Mouse (Mus musculus): ENCODE results near the gene Tmed10.

The Tmed10 gene

GRCm38 (mm10) chr12:85373591-85374560 lies 771 bp downstream of the Tmed10 start:
- DNase-seq = peak; percentile 77

GRCm38 (mm10) chr12:85372068-85372665 lies 2.5 kb downstream of the Tmed10 start:
- DNase-seq = no peak

DNA sequence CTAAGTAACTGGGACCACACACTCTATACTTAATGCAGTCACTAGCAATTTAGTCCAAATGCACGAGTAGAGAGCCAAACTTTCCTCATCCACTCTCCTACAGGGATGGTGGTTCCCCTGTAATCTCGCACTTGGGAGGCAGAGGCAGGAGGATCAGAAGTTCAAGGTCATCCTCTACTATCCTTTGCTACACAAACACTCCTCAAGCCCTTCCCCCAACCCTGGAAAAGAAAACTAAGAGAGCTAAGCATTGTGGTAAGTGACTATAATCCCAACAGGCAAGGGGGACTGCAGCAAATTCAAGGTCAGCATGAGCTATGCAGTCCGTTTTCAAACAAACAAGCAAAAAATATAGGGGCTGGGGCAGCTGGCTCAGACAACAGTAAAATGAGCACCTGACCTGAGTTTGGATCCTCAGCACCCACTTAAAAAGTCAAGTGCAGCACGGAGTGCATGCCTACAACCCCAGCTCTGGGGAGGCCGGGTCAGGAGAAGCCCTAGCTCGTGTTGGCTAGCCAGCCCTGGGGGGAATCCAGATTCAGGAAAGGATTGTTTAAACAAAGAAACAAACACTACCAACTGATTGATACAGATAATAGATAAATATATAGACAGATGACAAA lies 6.1 kb downstream of the Tmed10 start:
- no peak for DNase-seq

DNA sequence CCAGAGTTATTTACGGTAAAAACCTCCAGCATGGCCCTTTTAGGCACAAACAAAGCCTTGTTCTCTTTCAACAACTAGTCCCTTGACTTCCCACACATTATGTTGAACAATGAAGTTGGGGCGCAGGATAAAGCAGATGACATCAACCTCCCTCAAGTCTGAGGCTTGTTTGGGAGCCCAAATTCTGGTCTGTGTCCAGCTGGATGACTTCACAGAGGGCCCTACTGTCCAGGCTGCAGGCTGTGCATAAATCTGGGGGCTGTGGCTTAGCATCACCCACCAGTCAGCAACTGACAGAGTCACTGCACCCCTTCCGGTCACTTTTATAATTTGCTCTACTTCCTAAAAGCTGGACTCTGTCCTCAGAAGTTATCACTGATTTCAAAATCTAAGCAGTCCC lies 8.4 kb downstream of the Tmed10 start:
- DNase-seq = no peak

DNA sequence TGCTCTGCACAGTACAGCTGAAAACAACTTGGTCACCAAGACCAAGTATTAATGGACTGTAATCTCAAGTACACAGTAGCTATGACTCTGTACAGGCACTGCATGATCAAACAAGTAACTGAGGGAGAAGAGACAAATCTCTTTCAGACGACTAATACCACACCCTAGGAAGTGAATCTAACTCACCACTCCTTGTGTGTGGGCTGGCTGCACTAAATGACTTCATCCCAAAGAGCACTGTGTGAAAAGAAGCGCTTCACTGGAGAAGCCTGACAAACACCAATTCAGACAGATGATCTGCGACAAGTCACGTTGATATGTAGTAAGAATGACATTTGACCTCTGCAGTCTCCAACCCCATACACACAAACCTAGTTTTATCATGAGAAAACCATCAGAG lies 12.1 kb downstream of the Tmed10 start:
- DNase-seq = no peak

GRCm38 (mm10) chr12:85361580-85361979 lies 13.1 kb downstream of the Tmed10 start:
- DNase-seq = no peak

DNA sequence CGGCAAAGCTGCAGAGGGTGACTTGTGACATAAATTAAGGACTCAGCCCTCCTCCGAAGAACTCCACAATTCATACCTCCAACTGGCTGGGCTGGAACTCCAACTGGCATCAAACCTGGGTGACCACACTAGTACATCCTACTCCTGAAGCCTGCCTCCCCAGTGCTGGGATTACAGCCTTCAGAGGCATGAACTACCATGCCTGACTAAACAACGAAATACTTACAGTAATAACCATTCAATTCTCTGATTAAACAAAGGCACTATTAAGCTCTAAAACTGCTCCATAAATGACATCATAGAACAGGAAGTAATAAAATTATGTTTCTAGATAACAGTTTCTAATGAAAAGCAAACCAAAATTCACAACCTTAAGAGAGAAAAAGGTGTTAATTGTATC lies 13.5 kb downstream of the Tmed10 start:
- no peak for DNase-seq

- DNase-seq = no peak
Measured at GRCm38 (mm10) chr12:85354061-85354460, 20.6 kb downstream of the Tmed10 start.

GRCm38 (mm10) chr12:85350407-85351232 lies 24.0 kb downstream of the Tmed10 start:
- no peak for DNase-seq

- DNase-seq = no peak
Measured at GRCm38 (mm10) chr12:85348338-85348737, 26.3 kb downstream of the Tmed10 start.

GRCm38 (mm10) chr12:85347196-85347595 lies 27.5 kb downstream of the Tmed10 start:
- no peak for DNase-seq

- DNase-seq = peak; percentile 39
Measured at GRCm38 (mm10) chr12:85346374-85346773, 28.3 kb downstream of the Tmed10 start.

- DNase-seq = no peak
Measured at GRCm38 (mm10) chr12:85345559-85345958, 29.1 kb downstream of the Tmed10 start.

DNA sequence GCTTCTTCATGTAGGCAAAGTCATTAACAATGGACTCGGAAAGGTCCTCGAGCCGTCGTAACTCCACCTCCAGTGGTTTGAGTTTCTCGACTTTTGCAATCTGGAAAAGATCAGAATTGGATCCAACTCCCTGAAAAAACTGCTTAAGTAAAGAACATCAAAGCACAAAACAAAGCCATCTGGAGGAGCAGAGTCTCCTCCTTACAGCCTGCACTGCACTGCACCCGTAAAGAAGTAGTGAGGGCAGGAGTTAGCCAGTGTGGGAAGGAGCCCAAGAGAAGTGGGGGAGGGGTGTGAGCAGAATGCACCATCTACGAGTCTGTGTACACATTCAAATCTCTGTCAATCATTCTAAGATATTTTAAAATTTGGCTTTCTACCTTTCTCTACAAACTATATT lies 30.4 kb downstream of the Tmed10 start:
- no peak for DNase-seq

- DNase-seq = no peak
Measured at GRCm38 (mm10) chr12:85342310-85342709, 32.3 kb downstream of the Tmed10 start.

DNA sequence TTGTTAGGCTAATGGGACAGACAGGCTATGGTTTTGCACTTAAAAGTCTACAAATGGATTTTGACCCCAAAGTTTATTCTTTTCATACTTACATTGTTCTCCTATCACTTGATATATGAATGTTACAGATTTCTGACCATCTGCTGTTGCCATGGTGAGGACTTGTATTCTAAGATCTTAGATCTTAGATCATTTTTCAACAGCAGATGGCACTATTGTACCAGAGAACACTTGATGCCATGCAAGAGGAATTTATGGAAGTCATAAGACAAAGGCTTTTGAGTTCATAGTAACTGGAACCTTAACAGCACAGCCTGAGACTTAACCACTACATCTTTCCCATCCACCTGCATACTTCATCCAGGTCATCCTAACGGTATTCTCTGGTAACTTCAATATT lies 33.5 kb downstream of the Tmed10 start:
- DNase-seq = peak; percentile 4

DNA sequence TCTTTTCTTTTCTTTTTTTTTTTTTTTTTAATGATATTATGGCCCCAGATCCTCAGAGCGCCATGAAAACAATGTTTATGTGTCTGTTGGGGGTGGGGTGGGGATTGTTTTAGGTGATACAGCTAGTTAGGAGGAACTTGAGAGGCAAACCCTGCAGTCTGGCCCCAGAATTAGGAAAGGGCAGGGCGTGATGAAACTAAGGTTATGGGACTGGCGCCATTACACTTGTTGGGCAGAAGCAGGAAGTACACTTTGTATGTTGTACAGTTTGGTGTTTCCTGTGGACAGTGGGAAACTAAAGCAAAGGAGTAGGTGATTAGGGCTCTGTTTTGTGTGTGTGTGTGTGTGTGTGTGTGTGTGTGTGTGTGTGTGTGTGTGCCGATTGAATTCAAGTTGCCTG lies 34.7 kb downstream of the Tmed10 start:
- no peak for DNase-seq

DNA sequence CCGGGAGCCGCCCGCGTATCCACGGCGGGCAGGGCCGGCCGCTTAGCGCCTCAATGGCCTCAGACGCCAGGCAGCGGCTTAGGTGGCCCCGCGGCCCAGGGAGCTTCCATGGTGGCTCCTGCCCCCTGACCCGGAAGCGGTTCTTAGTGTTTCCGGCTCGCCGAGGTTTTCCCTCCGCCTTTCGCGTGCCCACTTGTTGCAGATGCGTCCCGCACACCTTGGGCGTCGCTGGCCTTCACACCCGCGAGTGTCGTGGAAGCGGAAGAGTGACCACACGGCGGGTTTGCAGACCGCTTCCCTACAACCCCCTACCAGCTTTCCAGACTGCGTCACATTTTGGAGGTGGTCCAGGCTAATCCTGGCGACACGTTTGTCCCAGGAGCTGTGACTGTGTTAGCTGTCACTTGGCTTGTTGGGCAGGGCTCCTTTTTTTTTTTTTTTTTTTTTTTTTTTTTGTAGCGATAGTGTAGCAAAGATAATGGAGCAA lies 35.4 kb downstream of the Tmed10 start, which contains the start of gene Nek9:
Nek9 (minus strand) TSS at position 120 of the 487 bp plus-strand sequence.
- peak; percentile 92 for DNase-seq

DNA sequence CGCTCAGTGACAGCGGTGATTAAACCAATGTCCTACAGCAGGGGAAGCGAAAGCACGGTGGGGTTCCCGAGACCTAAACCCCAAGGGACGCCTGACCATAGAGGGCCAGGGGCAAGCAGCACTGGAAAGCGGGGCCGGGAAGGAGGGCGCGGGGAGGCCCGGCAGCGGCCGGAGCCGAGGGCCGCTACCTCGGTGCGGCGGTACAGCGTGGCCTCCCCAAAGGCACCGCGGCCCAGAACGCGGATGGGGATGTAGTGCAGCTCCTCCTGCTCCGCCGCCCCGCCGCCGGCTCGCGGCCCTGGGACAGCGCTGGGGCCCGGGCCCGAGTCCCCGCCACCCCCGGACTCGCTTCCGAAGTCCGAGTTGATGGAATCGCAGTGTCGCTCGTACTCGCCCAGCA lies 35.8 kb downstream of the Tmed10 start:
- DNase-seq = no peak

DNA sequence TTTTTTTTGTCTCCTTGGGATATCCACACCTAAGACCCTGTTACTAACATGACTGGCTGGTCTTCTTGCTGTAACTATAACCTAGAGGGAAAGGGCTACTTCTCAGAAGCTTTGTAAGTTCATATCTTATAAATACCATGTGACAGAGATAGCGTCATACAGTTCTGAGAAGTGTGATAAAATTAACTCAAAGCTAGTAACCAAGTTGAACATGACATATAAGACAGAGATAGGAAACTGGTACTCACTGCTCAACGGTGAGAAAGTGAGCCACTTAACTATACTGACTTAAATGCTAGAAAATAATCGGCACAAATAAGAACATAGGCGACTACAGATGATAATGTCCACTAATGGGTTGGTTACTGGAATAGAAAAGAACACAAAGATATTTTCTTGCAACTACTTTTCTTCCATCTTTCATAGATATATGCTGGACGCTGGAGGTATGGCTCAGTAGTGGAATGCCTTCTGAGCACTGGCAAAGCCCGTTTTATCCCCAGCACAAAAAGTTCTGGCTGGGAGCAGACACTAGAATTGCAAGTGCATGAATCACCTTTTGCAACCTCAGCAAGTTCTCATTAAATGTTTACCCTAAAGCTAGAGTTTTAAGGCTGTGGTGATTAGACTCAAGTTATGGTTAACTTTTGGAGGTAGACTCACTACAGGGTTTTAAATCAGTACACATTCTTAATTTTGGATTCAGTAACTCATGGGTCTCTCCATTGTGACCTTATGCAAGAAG lies 36.9 kb downstream of the Tmed10 start:
- DNase-seq = no peak

DNA sequence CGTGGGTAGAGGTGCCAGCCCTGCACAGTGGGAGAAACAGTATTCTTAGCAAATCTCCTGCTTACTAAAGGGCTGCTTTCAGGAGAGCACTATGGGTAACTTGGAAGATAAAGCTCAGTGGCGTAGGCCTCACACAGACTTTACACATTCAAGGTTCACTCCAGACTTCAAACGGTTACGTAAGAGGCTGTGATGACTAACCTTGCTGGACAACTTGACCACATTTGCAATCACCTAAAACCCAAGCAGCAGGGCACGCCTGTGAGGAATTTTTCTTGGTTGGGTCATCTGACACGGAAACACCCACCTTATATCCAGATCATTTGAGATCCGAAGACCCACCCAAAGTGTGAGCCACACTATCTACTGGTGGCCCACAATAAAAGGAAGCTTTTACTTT lies 44.5 kb downstream of the Tmed10 start:
- DNase-seq = no peak

- DNase-seq = no peak
Measured at GRCm38 (mm10) chr12:85308651-85309050, 66.0 kb downstream of the Tmed10 start.

Data from thymus, postnatal 25 days (tissue).